Mouse (Mus musculus) regulatory T cell (primary cell): Measurements from ENCODE around the gene Arid5a.

Source experiments
- in situ Hi-C: fragments of 300-600 bp; cut with MboI, MseI; formaldehyde crosslinking; loops from one replicate; pipeline ENCODE4 v1.15.1; 2025; ENCODE audit warnings: high pct_unique_total_duplicates

The Arid5a gene

DNA sequence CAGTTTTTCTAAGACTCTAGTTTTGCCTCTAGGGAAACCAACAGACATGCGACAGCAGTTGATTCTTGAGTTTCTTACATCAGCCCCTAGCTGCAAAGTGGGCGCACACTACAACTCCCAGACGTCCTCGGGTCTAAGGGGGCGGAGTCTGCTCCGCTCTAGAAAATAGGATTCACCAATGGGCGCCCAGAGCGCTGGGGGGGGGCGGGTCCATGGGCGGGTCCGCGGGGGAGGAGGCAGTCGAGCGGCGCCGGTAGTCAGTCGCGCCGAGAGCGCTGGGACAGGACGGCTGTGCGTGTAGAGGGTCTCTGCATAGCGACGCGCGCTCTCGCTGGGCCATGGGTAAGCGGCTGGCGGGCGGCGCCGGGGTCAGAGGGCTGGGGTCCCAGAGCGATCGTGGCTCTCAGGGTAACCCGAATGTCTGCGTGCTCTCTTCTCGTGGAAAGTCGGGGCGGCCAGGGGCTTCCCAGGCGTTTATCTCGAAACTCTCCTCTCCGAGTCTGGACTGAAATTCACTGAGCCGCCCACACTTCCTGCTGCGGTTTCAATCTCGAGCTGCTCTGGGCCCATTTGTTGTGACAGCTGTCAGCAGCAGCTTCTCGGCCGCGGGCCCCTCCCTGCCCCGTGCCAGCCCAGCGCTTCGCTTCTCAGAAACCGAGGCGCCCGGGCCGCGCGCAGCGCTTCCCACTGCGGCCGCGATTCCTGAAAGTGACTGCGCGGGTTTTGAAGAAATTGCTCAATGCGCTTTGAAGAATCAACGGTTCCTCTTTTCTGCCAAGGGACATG is at the start of gene Arid5a:
Arid5a (plus strand) TSS at position 239 of the 786 bp plus-strand sequence.
- in situ Hi-C loops: no loop called here

GRCm38 (mm10) chr1:36258631-36259030 is 48.9 kb upstream of the Arid5a start:
- in situ Hi-C loops: no loop called here

GRCm38 (mm10) chr1:36259281-36259680 is 48.3 kb upstream of the Arid5a start:
- in situ Hi-C loops: no loop called here

DNA sequence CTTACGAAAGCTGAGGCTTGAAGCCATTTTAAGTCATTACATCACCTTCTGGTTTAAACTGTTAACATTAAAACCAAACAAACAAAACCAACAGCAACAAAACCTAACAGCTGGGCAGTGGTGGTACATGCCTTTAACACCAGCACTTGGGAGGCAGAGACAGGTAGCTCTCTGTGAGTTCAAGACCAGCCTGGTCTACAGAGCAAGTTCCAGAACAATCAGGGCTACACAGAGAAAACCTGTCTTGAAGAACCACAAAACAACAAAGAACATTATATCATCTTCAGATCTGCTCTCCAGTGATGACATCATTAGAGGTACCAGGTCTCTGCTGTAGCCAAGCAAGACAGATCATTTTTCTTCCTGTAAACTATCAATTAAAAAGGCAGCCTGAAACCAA is 47.1 kb upstream of the Arid5a start:
- in situ Hi-C loops: no loop called here

DNA sequence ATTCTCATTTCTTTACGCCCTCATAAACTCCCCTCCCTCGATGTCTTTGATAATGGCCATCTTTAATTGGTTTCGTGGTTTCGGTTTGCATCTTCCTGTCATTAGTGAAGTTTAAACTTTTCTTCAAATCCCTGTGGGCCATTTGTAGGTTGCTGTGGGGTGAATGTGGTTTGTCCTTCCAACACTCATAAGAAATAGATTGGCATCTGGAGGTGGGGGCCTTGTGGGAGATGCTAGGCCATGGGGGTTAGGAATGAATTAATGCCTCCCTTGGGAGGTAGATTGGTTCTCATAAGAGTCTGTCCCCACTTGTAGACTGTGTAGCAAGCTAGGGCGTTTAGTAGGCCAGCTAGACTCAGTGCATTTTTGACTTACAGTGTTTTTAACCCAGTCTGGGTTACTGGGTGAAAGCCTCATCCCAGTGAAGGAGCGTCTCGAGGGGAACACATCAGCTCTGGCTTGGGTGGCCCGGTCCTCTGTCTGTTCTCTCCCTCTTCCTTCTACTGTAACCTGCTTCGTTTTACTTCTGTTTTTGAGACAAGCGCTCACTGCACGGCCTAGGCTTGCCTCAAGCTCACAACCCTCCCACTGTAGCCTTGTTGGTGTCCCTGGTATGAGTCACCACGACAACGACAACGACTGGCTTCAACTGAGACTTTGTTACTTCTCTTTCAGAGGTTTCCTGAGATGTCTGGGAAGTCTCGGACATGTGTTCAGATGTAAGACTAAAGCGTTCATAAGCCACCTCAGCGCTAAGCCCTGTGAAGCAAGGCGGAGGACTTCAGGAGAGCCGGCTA is 45.6 kb upstream of the Arid5a start:
- in situ Hi-C loops: no loop called here

DNA sequence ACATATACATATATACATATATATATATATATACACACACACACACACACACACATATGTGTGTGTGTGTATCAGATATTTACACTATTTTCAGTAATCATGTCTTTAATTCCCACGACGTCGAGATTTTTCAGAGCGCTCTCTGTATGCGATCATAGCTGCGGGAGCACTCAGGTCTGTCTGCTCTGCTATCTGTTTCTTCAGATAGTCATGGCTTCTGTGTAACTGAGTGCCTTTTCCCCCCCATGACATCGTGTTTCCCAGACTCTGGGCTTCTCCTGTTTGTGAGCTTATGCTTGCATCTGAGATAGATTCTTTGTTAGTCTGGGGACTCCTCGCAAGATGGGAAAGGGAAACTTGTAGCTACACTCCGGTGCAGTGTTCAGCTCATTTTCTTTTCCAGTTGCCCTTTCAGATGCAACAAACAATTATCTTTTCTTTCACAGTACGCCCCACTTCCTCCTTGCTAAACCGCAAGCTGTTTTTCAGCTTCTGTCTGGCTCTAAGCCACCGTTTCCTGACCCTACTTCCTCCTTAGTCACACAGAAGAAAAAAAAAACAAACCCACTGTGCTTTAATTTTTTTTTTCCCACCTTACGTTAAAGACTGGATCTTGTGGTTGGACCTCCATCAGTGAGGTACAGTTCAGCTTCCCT is 43.6 kb upstream of the Arid5a start:
- in situ Hi-C loops: no loop called here

DNA sequence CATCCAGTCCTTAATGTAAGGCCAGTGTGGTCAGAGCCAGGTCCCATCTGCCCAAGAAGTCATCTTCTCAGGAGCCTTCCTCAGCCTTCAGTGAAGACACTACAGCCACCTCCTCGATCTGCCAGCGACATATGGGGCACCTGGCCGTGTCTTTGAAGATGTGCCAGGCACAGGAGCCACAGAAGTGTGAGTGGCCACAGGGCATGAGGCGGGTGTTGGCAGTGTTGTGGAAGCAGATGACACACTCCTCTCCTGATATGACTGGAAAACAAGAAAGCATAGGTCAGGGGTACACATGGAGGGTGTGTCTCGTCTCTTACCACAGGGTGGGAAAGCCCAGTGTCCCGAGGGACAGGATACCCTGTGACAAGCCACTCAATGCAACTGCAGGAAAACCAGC is 41.2 kb upstream of the Arid5a start:
- in situ Hi-C loops: no loop called here

- in situ Hi-C loops: no loop called here
Observed at GRCm38 (mm10) chr1:36267595-36267994, 39.9 kb upstream of the Arid5a start.

DNA sequence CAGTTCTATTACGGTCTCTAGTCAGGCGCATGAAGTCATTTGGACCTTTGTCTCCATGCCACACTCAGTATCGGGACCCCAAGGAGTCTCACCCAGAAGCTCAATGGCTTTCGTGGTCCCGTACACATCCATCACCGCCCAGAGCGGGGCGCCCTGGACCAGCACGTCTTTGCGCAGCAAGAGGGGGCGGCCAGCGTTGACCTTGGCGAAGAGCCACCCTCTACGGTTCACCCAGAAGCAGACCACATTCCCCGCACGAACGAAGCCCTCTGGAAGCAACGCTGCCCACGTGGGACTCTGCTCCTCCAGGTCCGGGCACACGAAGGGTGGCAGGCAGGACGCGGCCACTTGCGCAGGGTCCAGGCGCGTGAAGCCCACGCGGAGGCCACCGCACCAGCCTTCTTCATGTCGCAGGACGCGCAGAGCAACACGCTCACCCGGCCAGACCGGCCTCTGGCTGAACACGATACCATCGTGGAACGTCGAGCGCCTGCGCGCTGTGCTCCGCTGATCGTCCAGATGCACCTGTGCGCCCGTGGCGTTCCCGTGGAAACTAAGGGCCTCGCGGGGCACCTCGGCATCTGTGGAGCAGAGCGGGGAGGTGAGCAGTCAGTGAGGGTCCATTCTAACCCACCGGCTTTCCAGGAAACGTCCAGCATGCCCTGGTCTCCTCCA is 38.3 kb upstream of the Arid5a start:
- in situ Hi-C loops: no loop called here

DNA sequence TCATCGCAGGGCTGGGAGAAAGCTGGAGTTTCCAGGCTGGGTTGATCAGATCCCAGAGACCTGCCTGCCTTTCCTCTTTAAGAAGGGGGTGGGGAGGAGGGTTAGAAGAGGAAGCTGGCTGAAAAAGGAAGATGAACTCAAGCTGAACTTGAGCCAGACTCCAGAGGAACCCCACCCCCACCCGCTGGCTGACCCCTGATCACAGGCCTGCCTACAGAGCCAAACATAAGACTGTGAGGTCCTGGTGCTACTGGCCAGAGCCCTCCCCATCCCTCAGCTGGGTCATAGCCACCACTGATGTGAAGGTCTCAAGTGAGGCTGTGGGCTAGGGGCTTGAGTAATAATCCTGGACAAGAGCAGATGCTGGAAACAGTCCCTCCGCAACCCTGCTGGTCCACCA is 36.9 kb upstream of the Arid5a start:
- in situ Hi-C loops: loop anchor here (5.0 kb wide), 1 partner anchor 203 kb away; the partner anchor contains the start of gene Hs6st1

DNA sequence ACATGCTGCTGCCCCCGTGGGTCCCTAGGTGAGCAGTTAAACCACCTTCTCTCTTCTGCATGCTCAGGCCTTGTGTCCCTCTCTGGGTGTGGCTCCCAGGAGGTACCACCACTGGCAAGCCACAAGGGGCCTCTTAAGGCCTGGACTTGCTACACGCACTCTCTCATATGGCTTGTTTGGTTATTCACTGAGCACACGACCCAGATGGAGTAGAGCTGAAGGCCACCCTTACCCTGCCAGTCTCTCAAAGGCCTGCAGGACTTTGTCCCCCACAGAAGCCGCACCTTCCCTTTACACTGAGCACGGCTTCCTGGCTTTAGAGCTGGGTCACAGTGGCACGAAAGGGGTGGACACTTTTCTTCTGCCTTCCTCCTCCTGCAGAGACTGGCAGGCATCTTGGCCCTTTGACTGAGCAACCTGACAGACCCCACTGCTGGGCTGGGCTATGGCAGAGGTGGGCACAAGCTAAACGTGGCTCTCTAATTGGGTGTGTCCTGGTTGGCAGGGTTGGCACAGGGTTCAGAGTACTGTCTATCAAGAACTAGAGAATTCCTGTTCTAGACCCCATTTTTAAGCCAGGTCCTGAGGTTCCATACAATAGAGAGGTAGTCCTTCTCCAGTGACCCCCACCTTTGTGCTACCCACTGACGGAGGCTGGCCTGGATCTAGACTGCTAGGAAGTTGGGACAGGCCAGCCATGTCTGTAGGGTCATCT is 35.9 kb upstream of the Arid5a start:
- in situ Hi-C loops: loop anchor here (5.0 kb wide), 1 partner anchor 204 kb away; the partner anchor contains the start of gene Hs6st1

GRCm38 (mm10) chr1:36272546-36272945 is 35.0 kb upstream of the Arid5a start:
- in situ Hi-C loops: loop anchor here (5.0 kb wide), 1 partner anchor 205 kb away; the partner anchor contains the start of gene Hs6st1

DNA sequence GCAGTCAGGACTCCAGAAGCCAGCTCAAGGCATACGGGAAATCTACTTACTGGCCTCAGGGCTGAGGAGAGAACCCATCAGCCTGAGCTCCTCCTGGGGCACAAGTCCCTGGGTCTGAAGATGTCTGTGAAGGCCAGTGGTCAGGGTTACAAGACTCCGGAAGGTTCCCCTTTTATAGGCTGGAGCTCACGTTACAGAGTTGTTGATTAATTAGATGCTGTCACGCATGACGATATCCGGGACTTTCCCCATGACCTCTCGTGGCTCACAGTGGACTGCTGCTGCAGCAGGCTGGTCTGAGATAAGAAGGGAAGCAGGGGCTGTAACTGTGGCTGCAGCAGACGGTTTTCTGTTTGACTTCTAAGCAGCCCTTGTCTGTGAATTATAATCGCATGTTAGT is 34.2 kb upstream of the Arid5a start:
- in situ Hi-C loops: loop anchor here (5.0 kb wide), 1 partner anchor 206 kb away; the partner anchor contains the start of gene Hs6st1

GRCm38 (mm10) chr1:36274455-36274854 is 33.1 kb upstream of the Arid5a start, which contains the start of gene Neurl3:
Gene Neurl3 (minus strand): TSS chr1:36274679.
- in situ Hi-C loops: loop anchor here (5.0 kb wide), 1 partner anchor 207 kb away; the partner anchor contains the start of gene Hs6st1

DNA sequence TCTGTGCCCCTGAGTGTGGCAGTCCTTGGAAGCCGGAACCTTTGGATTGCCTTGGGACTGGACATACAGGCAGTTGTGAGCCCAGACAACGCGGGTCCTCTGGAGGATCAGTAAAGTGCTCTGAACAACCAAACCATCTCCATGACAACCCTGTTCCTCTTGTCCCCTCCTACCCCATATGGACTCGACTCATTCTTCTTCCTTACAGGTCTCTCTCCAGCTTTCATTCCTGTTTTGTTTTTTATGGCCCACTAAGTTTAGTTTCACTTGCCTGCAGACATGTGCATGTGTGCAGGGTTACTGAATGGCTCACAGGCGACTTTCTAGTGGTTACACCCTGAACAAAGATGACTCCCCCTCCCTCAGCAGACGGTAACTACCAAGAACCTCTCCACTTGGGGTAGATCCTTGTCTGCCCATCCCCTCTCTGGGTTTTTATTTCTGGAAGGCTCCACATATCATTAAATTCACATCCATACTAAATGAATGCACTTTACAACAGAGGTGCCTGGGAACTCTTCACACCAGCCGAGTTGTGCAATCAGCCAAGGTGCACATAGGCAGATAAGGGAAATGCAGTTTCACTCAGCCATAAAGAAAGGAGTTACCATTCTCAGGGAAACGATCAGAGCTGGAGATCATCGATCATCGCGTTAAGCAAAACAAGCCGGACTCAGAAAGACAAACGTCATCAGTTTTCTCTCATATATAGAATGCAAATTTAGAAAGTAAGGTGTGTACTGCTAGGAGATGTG is 31.7 kb upstream of the Arid5a start:
- in situ Hi-C loops: loop anchor here (5.0 kb wide), 2 partner anchors 34 to 129 kb away; partner anchors contain the start of gene Uggt1

GRCm38 (mm10) chr1:36277267-36278060 is 30.1 kb upstream of the Arid5a start:
- in situ Hi-C loops: loop anchor here (5.0 kb wide), 2 partner anchors 35 to 130 kb away; partner anchors contain the start of gene Uggt1

DNA sequence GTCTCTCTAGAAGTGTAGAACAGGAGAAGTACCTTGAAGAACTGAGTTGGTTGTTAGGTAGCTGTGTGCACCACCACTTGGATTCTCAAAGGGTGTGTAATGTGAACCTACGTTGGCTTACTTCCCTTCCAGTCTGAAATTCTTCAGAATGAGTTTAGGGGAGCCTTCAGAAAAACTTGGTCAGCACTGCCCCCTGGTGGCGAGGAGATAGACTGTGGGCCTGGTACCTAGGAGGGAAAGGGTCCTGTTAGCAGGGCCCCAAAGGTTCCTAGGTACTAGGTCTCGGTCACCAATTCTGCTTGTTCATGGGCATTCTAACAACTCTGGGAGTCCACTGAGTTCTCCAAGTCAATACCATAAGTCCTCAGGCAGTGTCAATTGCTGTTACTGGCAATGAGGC is 28.3 kb upstream of the Arid5a start:
- in situ Hi-C loops: loop anchor here (5.0 kb wide), 2 partner anchors 37 to 132 kb away; partner anchors contain the start of gene Uggt1

DNA sequence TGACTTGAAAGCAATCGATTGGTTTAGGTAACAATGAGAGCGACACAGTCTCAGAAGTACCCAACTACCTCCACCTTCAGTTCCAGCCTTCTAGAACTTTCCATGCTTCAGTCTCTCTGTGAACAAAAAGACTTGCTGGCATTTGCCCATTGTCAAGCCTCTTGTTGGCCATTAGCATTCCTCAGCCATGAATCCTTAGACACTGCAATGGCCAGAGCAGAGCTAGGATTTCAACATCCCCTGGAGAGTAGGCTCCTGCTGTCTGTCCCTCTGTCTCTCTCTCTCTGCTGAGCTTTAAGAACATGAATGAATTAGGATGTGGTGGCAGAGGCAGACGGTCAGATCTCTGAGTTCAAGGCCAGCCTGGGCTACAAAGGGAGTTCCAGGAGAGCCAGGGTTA is 26.6 kb upstream of the Arid5a start:
- in situ Hi-C loops: no loop called here

- in situ Hi-C loops: no loop called here
Observed at GRCm38 (mm10) chr1:36281849-36282248, 25.7 kb upstream of the Arid5a start.
